Mouse (Mus musculus) embryonic facial prominence, embryonic 11.5 days (tissue): Measurements from ENCODE around the gene Dedd2. TPM values are rescaled to one million over a fixed set of nuclear protein-coding genes. Genes with fewer than 3 reads are reported as not detected.

Experiments used
- ATAC-seq: fragments of 200-750 bp; cut with Nextera tagmentation; replicated peaks from 2 replicates; pipeline ENCODE4 v1.8.0; 2017; ENCODE audit warnings: low read depth; ENCODE audit not compliant: insufficient number of reproducible peaks, low FRiP score, low TSS enrichment
- DNase-seq: peaks from one replicate; pipeline ENCODE4 v3.0.0-alpha.2; 2015; ENCODE audit warnings: low spot score
- H3K27ac ChIP-seq: fragments of 300-500 bp; sonication (generic); replicated peaks from 2 replicates; pipeline ENCODE4 v1.5.1; 2014; ENCODE audit warnings: mild to moderate bottlenecking, low read depth, low read length, control low read depth
- H3K27me3 ChIP-seq: fragments of 300-500 bp; sonication (generic); 2 replicates; pipeline ENCODE4 v1.6.1; 2014; ENCODE audit warnings: mild to moderate bottlenecking, low read length, moderate library complexity, mixed read lengths; ENCODE audit not compliant: control insufficient read depth, insufficient read depth
- H3K36me3 ChIP-seq: fragments of 300-500 bp; sonication (generic); replicated peaks from 2 replicates; pipeline ENCODE4 v1.6.1; 2014; ENCODE audit warnings: low read depth, mild to moderate bottlenecking, low read length, moderate library complexity, mixed read lengths; ENCODE audit not compliant: control insufficient read depth, insufficient read depth
- H3K4me1 ChIP-seq: fragments of 300-500 bp; sonication (generic); 2 replicates; pipeline ENCODE4 v1.6.1; 2014; ENCODE audit warnings: low read length, mixed read lengths; ENCODE audit not compliant: control insufficient read depth, insufficient read depth
- H3K4me2 ChIP-seq: fragments of 300-500 bp; sonication (generic); 2 replicates; pipeline ENCODE4 v1.6.1; 2014; ENCODE audit warnings: low read depth, mild to moderate bottlenecking, control low read depth, low read length, moderate library complexity
- H3K4me3 ChIP-seq: fragments of 300-500 bp; sonication (generic); 2 replicates; pipeline ENCODE4 v1.5.1; 2014; ENCODE audit warnings: low read depth, low read length, control low read depth
- H3K9ac ChIP-seq: fragments of 300-500 bp; sonication (generic); replicated peaks from 2 replicates; pipeline ENCODE4 v1.6.1; 2014; ENCODE audit warnings: mild to moderate bottlenecking, control low read depth, low read length
- H3K9me3 ChIP-seq: fragments of 300-500 bp; sonication (generic); replicated peaks from 2 replicates; pipeline ENCODE4 v1.6.1; 2016; ENCODE audit warnings: mild to moderate bottlenecking, low read length, inconsistent platforms, mixed read lengths; ENCODE audit not compliant: control insufficient read depth
- WGBS: fragments of 180-500 bp; shearing (Covaris S2); extraction: QIAGEN DNeasy Blood & Tissue Kit; methylation state at CpG from one replicate; pipeline ENCODE4 v1.1.7; 2014; 5-methylcytosine and 5-hydroxymethylcytosine counted together
- polyA plus RNA-seq: library from polyadenylated mRNA; unstranded; fragments of >200 nt; fragmentation: Nextera tagmentation; extraction: Ambion mirVana; gene quantifications from 2 replicates; pipeline ENCODE4 v1.2.1, GENCODE M21; 2014

The Dedd2 gene
- polyA plus RNA-seq, 1 experiment from 2014 or later: 7.7 TPM

- peak; percentile 77; the same call in 1 of the 2 replicates for ATAC-seq
Observed at GRCm38 (mm10) chr7:25187662-25188650, 32.5 kb downstream of the Dedd2 start.

GRCm38 (mm10) chr7:25184091-25184490 lies 36.3 kb downstream of the Dedd2 start:
- H3K9me3 ChIP-seq: no peaks in the 10 kb centered on the region
- no peak overlapping the region for H3K4me2 ChIP-seq
- H3K27ac ChIP-seq: no peak overlapping the region
- H3K4me1 ChIP-seq: peaks cover 4% of the 10 kb centered on the region
- H3K27me3 ChIP-seq: peaks cover 32% of the 10 kb centered on the region
- 71% methylated on average over 6 of the region's 6 CpGs for WGBS
- H3K4me3 ChIP-seq: no peak overlapping the region
- no peak for DNase-seq
- no peaks in the 10 kb centered on the region for H3K36me3 ChIP-seq
- ATAC-seq: no peak
- no peak overlapping the region for H3K9ac ChIP-seq

More at GRCm38 (mm10) chr7:25187662-25188650, 32.5 kb downstream of the Dedd2 start:
- Histone ChIP-seq H3K36me3 (no peaks in the 10 kb centered on the region), H3K4me2 (no peak overlapping the region; the same call in 1 of the 2 replicates), H3K9ac (no peak overlapping the region), H3K4me3 (no peak overlapping the region), H3K9me3 (no peaks in the 10 kb centered on the region), H3K4me1 (no peaks in the 10 kb centered on the region), H3K27ac (no peak overlapping the region), H3K27me3 (peaks cover under 1% of the 10 kb centered on the region; the same call in 1 of the 2 replicates)
- peak; percentile 92 for DNase-seq
- WGBS: 26% methylated on average over 21 of the region's 21 CpGs

- ATAC-seq: no peak
- H3K27me3 ChIP-seq: peaks cover 51% of the 10 kb centered on the region
- no peak overlapping the region for H3K4me3 ChIP-seq
Observed at GRCm38 (mm10) chr7:25181814-25182213, 38.6 kb downstream of the Dedd2 start.

GRCm38 (mm10) chr7:25181331-25181790 lies 39.1 kb downstream of the Dedd2 start:
- H3K9ac ChIP-seq: no peak overlapping the region
- no peaks in the 10 kb centered on the region for H3K36me3 ChIP-seq
- peak overlapping the region; percentile 16; the same call in 1 of the 2 replicates for H3K4me2 ChIP-seq
- ATAC-seq: 0 out of 2 replicates have a peak, but pooled peaks have one; percentile 20
- no peak overlapping the region for H3K27ac ChIP-seq
- no peaks in the 10 kb centered on the region for H3K9me3 ChIP-seq
- H3K4me3 ChIP-seq: no peak overlapping the region
- H3K4me1 ChIP-seq: peaks cover 4% of the 10 kb centered on the region
- H3K27me3 ChIP-seq: peaks cover 52% of the 10 kb centered on the region
- peak; percentile 60 for DNase-seq
- WGBS: under 1% methylated on average over 15 of the region's 15 CpGs

More at GRCm38 (mm10) chr7:25181814-25182213, 38.6 kb downstream of the Dedd2 start:
- WGBS: 4% methylated on average over 21 of the region's 21 CpGs
- H3K4me2 ChIP-seq: peak overlapping the region; percentile 16; the same call in 1 of the 2 replicates
- H3K4me1 ChIP-seq: peaks cover 4% of the 10 kb centered on the region
- no peaks in the 10 kb centered on the region for H3K36me3 ChIP-seq
- DNase-seq: peak; percentile 25
- no peak overlapping the region for H3K9ac ChIP-seq
- no peak overlapping the region for H3K27ac ChIP-seq
- H3K9me3 ChIP-seq: no peaks in the 10 kb centered on the region

- Histone ChIP-seq H3K27me3 (peaks cover 52% of the 10 kb centered on the region), H3K9me3 (no peaks in the 10 kb centered on the region), H3K4me1 (peaks cover 4% of the 10 kb centered on the region), H3K36me3 (no peaks in the 10 kb centered on the region), H3K4me2 (no peak overlapping the region), H3K4me3 (no peak overlapping the region), H3K9ac (no peak overlapping the region), H3K27ac (no peak overlapping the region)
- ATAC-seq (no peak), DNase-seq (no peak)
- 3% methylated on average over 6 of the region's 6 CpGs for WGBS
Observed at GRCm38 (mm10) chr7:25180512-25180911, 39.9 kb downstream of the Dedd2 start.

GRCm38 (mm10) chr7:25179606-25180161 lies 40.7 kb downstream of the Dedd2 start, which contains the start of gene Pou2f2:
Gene Pou2f2, minus strand, starts transcription at chr7:25179726.
- H3K27me3 ChIP-seq: peaks cover 52% of the 10 kb centered on the region
- ATAC-seq (peak; percentile 95), DNase-seq (peak; percentile 91)
- peak within 1 kb of the TSS; percentile 92 for H3K4me2 ChIP-seq
- H3K27ac ChIP-seq: peak within 1 kb of the TSS; percentile 31
- H3K36me3 ChIP-seq: no peaks in the 10 kb centered on the region
- peak within 1 kb of the TSS; percentile 51 for H3K4me3 ChIP-seq
- under 1% methylated on average over 30 of the region's 56 CpGs for WGBS
- H3K4me1 ChIP-seq: peaks cover 4% of the 10 kb centered on the region
- peak within 1 kb of the TSS; percentile 43 for H3K9ac ChIP-seq
- H3K9me3 ChIP-seq: no peaks in the 10 kb centered on the region

- Histone ChIP-seq H3K9ac (peak overlapping the region; percentile 43), H3K9me3 (no peaks in the 10 kb centered on the region), H3K4me2 (peak overlapping the region; percentile 92), H3K4me1 (peaks cover 4% of the 10 kb centered on the region), H3K27ac (peak overlapping the region; percentile 31; the same call in 1 of the 2 replicates), H3K27me3 (peaks cover 52% of the 10 kb centered on the region), H3K4me3 (peak overlapping the region; percentile 51), H3K36me3 (no peaks in the 10 kb centered on the region)
- peak; percentile 69 for ATAC-seq
- under 1% methylated on average over 50 of the region's 56 CpGs for WGBS
- peak; percentile 39 for DNase-seq
Observed at GRCm38 (mm10) chr7:25178787-25179605, 41.4 kb downstream of the Dedd2 start.
